Mouse (Mus musculus) cerebral cortex, adult 2 months (tissue): Measurements from ENCODE around the gene Mpv17l2.

Source experiments
- WGBS: fragments of 180-500 bp; shearing (Covaris S2); methylation state at CpG from one replicate; pipeline ENCODE4 v1.1.7; 2018; 5-methylcytosine and 5-hydroxymethylcytosine counted together

The Mpv17l2 gene

GRCm38 (mm10) chr8:70760775-70761406 is at the start of gene Mpv17l2:
TSS of gene Mpv17l2 (minus strand) at chr8:70760946.
- WGBS, result under 1% methylated on average over 55 of the region's 55 CpGs

DNA sequence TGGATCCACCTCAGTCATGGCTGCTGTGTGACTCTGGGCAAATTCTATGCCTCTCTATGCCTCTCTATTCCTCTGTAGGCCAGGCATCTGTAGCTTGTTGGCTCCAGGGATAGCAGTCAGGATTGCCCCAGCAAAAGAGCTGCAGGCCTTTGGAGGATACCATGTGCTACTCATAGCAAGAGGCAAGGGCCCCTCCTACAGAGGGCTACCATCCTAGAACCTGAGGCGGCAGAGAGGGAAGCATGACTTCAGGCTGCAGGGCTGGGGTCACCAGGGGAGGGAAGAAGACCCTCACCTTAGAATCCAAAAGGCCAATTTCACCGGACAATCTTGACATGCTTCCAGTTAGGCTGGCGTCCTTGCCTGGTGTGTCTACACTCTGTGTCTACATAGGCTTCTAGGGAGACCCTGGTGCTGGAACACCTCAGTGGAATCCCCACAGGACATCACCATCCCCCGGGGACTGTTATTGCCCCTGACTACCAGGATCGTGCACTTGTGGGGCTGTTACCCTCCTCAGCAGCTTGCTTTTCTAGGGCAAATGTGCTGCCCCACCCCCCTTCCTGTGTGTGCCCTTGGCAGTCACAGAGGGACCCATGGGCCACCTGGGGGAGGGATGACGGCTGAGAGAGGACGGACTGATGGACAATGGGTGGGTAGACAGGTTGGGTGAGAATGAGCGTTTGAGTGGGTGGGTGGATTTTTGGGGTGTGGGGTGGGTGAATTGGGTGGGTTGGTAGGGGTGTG is 48.4 kb upstream of the Mpv17l2 start:
- 73% methylated on average over 8 of the region's 8 CpGs for WGBS

DNA sequence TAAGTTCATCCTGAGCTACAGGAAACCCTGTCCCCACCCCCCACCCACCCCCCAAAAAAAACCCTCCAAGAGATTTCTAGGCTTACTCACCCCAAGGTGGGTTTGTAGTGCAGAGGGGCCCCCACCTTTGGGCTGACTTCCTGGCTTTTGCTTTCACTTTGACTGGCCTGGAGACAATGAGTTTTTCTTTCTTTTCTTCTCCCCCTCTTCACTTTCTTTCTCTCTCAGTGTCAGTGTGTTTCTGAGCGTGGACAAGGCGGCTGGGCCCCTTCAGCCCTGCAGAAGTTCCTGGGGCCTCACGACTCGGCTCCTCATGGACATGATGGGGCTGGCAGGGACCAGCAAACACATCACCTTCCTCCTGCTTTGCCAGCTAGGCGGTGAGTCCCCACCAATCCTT is 47.5 kb upstream of the Mpv17l2 start, which contains the start of gene Il12rb1:
TSS of gene Il12rb1 (plus strand) at position 211 of the 400 bp plus-strand sequence.
- 86% methylated on average over 5 of the region's 5 CpGs for WGBS

GRCm38 (mm10) chr8:70807304-70807703 is 46.6 kb upstream of the Mpv17l2 start:
- 48% methylated on average over 1 of the region's 1 CpGs for WGBS

- WGBS, result 73% methylated on average over 4 of the region's 4 CpGs
These were observed 45.8 kb upstream of the Mpv17l2 start for GRCm38 (mm10) chr8:70806541-70806940.

GRCm38 (mm10) chr8:70804481-70805206 is 43.9 kb upstream of the Mpv17l2 start, which contains the start of gene Mast3:
TSS of gene Mast3 (minus strand) at chr8:70805054.
- 1% methylated on average over 45 of the region's 45 CpGs for WGBS

DNA sequence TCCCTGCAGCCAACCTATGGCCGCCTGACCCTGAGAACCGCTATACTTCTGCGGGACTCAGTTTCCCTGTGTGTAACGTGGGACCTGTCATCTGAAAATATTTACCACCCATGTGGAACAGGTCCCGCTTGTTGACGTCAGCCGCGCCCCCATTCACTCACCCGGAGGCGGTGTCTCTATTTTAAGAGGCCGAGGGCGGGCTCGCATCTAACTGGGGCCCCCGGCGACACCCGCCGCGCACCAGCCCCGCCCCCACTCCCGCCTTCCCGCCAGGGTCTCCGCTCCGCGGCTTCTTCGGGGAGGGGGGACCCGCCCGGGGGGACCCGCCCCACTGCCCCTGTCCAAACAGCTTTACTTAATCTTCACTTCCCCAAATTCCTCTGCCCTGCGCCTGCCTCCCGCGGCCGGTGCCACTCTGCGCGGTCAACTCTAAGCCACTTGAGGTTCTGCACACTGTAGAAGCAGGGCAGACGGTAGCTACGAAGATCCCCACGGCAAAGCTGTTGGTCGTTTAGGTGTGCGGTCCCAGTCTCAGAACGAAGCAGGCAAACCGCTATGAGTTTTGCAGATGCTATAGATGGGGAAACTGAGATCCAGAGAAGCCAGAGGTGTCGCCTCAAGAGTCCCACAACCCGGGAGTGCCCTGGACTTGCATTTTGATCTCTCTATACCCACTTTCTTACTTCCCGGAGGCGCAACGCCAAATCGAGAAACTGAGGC is 43.2 kb upstream of the Mpv17l2 start:
- WGBS, result 2% methylated on average over 47 of the region's 47 CpGs

DNA sequence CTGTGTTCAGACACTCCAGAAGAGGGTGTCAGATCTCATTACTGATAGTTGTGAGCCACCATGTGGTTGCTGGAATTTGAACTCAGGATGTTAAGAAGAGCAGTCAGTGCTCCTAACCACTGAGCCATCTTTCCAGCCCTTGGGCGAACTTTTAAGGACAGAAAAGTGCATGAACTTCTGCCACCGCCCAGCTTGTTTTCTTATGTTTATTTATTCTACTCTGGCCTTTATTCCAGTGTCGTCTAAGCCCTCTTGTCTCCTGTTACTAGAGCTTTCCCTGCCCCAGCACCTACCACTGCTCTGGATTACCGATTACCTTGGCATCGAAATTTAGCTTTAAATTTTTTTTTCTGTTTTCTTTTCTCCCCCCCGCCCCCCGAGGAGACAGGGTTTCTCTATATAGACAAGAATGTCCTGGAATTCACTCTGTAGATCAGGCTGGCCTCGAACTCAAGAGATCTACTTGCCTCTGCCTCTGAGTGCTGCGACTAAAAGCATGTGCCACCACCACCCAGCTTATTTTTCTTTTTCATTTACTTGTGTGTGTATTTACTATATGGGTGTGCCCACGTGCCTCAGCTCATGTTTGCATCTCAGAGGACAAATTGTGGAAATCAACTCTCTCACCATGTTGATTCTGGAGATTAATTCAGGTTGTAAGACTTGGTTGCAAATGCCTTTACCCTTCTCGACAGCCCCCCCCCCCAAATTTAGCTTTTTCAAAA is 42.2 kb upstream of the Mpv17l2 start:
- WGBS, result 55% methylated on average over 11 of the region's 11 CpGs

DNA sequence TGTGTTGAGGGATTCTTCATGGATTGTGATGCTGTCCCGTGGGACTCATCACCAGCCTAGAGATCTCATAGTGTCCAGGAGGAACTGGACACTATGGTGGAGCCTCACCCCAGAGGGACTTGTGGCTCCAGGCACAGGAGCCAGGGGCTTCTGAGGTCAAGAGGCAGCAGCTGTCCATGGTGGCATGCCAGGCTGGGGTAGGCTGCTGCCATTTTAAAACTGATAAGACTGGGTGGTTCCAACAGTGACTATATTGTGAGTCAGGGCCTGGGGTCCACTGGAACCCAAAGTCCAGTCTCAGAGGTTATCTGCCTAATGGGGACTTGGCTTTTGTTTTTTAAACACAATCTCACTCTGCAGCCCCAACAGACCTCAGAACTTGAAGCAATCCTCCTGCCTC is 41.1 kb upstream of the Mpv17l2 start:
- WGBS, result 59% methylated on average over 1 of the region's 1 CpGs

- 11% methylated on average over 15 of the region's 15 CpGs for WGBS
These were observed 40.4 kb upstream of the Mpv17l2 start for GRCm38 (mm10) chr8:70801156-70801555.

- 47% methylated on average over 10 of the region's 10 CpGs for WGBS
These were observed 39.9 kb upstream of the Mpv17l2 start for GRCm38 (mm10) chr8:70800648-70801047.

GRCm38 (mm10) chr8:70798281-70798680 is 37.5 kb upstream of the Mpv17l2 start:
- WGBS, result 10% methylated on average over 15 of the region's 15 CpGs

DNA sequence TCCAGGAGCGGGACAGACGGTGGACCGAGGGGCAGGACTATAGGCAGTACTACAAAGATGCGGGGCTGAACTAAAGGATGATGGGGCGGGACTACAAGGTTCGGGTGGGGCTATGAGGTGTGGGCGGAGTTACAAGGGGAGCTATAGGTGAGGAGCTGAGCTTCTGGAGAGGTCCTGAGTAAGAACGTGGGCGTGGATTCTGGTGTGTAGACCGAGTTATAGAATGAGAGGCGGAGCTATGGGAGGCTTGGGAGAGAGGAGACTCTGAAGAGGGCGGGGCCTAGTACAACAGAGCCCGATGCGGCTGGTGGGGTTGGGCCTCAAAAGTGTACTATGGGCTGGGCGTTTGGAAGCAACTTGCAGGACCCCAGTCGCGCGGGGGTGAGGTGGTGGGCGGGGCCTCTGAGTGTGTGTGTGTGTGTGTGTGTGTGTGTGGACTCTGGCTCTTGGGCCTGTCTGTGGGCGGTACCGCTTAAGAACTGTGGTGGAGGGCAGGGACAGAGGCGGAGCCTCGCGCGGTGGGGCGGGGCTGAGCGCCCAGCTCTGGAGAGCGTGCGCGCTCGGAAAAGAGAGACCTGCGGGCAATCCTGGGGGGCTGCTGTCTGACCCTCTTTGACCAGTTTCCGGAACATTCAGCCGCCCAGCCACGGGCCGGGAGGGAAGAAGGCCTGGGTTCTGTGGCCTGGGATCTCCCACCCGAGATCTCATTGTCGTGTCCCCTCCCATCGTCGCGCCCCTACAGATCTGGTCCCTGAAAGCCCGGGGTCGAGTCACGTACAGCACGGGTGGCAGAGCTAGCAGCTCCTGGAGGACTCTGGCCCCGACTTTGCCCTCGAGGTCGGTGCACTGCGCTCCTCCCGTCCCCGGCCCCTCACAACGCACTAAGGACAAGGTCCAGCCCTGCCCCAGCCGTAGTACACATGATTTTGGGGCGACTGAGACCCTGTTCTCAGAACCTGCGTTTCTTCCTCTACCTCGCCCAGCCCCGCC is 36.6 kb upstream of the Mpv17l2 start:
- under 1% methylated on average over 53 of the region's 57 CpGs for WGBS

DNA sequence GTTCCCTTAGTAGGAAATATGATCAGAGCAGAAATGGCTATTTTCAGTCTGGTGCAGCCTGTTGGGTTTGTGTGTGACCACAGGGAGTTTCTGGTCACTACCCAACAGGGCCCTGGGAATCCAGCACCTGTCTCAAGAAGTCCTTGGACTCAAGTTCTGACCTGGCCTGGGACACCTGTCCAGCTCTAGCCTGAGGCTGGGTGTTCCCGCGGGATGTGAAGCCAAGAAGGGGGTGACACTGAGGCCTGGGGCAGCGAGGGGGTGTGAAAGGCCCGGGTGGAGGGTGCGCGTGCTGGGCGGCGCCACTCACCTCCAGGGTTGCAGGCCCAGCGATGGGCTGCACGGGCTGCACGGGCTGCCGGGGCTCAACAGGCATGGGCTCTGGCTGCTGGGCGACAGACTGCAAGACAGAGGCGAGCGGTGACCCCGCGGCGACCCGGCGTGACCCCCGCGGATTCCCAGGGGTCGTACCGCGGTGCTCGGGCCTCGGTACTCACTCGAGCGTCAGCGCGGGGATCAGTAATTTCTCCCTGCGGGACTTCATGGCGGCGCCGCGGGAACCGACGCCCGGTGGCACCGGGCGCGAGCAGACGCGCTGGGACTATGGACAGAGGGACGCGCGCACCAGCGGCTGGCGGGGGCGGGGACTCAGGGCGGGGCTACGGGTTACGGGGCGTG is 35.8 kb upstream of the Mpv17l2 start:
- WGBS, result 4% methylated on average over 54 of the region's 54 CpGs

DNA sequence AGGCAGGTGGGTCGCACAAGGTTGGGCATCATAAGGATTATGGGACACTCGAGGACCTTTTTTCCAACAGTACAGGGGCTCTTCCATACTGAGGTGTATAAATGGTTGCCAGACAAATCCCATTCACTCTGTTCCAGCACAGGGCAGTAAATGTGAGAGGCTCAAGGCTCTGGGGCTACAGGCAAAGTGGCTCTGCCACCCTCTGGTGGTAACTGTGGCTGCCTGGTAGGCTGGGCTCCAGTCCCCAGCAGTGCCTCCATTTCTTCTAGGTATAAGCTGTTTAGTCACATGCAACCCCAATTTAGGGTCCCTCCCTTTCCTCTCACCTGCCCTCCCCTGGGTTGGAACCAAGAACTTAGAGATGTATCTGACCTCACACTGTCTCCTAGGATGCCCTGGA is 34.6 kb upstream of the Mpv17l2 start:
- whole genome bisulfite sequencing, result 83% methylated on average over 2 of the region's 2 CpGs

DNA sequence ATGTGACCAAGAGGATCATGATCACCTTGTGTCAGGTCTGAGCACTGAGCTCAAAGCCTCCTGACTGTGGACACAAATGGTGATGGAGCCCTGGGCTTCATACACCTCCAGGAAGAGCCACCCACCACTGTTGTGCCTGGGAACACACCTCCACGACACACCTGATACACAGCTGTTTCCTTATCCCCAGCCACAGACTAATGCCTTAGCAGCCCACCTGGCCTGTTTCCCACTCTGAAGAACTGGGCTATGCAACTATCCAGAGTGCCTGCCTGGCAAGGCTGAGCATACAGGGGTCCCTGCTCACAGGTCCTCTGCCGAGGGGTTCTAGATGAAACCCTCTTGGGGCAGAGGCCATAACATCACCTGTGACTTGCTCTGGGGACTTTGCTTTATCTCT is 33.5 kb upstream of the Mpv17l2 start:
- WGBS, result 77% methylated on average over 2 of the region's 2 CpGs

DNA sequence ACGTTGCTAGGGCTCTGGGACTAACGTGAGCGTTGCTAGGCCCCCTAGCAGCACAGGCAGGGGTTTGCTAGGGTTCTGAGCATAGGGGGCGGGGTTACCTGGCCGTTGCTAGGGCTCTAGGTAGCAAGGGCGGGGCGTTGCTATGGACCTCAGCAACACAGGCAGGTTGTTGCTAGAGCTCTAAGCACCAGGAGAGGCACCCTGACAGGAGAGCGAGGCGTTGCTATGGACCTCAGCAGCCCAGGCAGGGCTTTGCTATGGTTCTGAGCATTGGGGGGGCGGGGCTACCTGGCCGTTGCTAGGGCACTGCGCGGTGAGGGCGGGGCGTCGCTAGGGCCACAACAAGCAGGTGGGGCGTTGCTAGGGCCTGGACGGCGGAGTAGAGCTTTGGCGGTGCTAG is 32.0 kb upstream of the Mpv17l2 start:
- WGBS, result under 1% methylated on average over 20 of the region's 20 CpGs

GRCm38 (mm10) chr8:70791975-70792691 is 31.4 kb upstream of the Mpv17l2 start:
- WGBS, result 3% methylated on average over 58 of the region's 58 CpGs

- 39% methylated on average over 7 of the region's 7 CpGs for WGBS
These were observed 30.6 kb upstream of the Mpv17l2 start for GRCm38 (mm10) chr8:70791294-70791701.
